Mouse (Mus musculus) kidney, adult 10 weeks (tissue): ENCODE results near the gene Gm26727. TPM values are rescaled to one million over a fixed set of nuclear protein-coding genes. Genes with fewer than 3 reads are reported as not detected.

Experiments
- polyA plus RNA-seq: library from polyadenylated mRNA; stranded (reverse); fragments of 350-450 nt; fragmentation: Illumina TruSeq; extraction: RNeasy Lipid Tissue Mini Kit (QIAGEN cat#74804); gene quantifications from one replicate; pipeline ENCODE4 v1.2.3, GENCODE M21; 2014; ENCODE audit warnings: low read depth, low replicate concordance

Gm26727 gene
- not detected for polyA plus RNA-seq

DNA sequence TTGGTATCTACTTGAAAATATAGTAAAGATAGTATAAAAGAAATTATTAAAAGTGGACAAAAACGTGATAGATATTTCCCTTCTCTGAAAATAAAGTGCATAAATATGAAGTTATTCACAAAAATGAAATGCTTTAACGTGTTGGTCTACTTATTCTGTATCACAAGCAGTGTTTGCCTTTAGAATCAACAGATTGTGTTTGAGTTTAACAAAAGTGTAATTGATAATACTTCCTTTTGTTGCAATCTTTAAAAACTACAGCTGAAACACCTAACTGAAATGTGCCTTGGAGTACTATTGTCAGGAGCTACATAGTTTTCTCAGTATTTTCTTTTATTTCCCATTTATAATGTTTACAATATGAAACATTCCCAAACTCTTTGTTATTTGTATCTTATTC, at the start of gene Gm26727:
Gm26727 (minus strand) TSS at position 101 of the 400 bp plus-strand sequence.

DNA sequence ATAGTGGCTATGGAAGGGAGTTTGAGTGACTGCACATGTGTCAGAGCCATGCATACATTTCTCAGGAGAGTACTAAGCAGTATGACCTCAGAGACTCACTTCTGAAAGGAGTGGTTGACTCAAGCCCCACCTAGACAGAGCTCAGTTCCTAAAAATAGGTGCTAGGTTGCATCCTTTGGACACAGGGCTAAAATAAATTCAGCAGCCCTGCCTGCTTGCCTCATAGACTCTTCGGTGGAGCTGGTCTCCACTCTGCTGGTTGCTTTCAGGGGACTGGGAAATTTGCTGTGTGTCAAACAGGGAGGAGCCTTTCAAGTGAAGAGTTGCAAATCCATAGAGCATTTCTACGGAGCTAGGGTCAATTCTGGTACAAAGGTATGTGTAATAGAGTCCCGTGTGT, 12.8 kb upstream of the Gm26727 start, which contains the start of gene Xirp2:
Xirp2 (plus strand) TSS at position 223 of the 400 bp plus-strand sequence.

DNA sequence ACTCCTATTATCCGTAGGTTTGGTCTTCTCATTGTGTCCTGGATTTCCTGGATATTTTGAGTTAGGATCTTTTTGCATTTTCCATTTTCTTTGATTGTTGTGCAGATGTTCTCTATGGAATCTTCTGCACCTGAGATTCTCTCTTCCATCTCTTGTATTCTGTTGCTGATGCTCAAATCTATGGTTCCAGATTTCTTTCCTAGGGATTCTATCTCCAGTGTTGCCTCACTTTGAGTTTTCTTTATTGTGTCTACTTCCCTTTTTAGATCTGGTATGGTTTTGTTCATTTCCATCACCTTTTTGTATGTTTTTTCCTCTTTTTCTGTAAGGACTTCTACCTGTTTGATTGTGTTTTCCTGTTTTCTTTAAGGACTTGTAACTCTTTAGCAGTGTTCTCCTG, 19.6 kb downstream of the Gm26727 start, which contains the start of gene Gm21830:
Gm21830 (plus strand) TSS at position 301 of the 400 bp plus-strand sequence.

Other genes starting within 250 kb of the Gm26727 start
- gene Gm21830, start 19.5 kb downstream of the Gm26727 start, polyA plus RNA-seq, result not detected
- gene Xirp2, start 12.8 kb upstream of the Gm26727 start, polyA plus RNA-seq, result not detected
- gene B3galt1, start 132.7 kb upstream of the Gm26727 start, polyA plus RNA-seq, result 2.5 TPM